Mouse (Mus musculus) myocyte (in vitro differentiated cells): ENCODE data around the gene Eva1c. TPM values are rescaled to one million over a fixed set of nuclear protein-coding genes. Genes with fewer than 3 reads are reported as not detected.

Experiments used
- H3K27me3 ChIP-seq: one replicate; pipeline ENCODE4 v1.6.1; 2011; ENCODE audit not compliant: control insufficient read depth, insufficient read depth, insufficient read length
- H3K36me3 ChIP-seq: one replicate; pipeline ENCODE4 v1.6.1; 2011; ENCODE audit not compliant: control insufficient read depth, insufficient read depth
- H3K4me2 ChIP-seq: one replicate; pipeline ENCODE4 v1.6.1; 2011; ENCODE audit warnings: low read depth, control low read depth
- H3K4me3 ChIP-seq: one replicate; pipeline ENCODE4 v1.5.1; 2011; ENCODE audit warnings: mild to moderate bottlenecking, control low read depth, moderate library complexity
- H3K79me2 ChIP-seq: one replicate; pipeline ENCODE4 v1.6.1; 2011; ENCODE audit not compliant: control insufficient read depth, insufficient read depth
- H3ac ChIP-seq: one replicate; pipeline ENCODE4 v1.6.1; 2011; ENCODE audit not compliant: control insufficient read depth, insufficient read length
- CEBPB ChIP-seq: IDR thresholded peaks from 2 replicates; pipeline ENCODE4 v1.6.1; 2011; ENCODE audit warnings: mild to moderate bottlenecking, moderate library complexity; ENCODE audit not compliant: poor library complexity, insufficient read depth, severe bottlenecking
- E2F4 ChIP-seq: IDR thresholded peaks from one replicate; pipeline ENCODE4 v1.6.1; 2011; ENCODE audit warnings: mild to moderate bottlenecking, control low read depth, moderate library complexity; ENCODE audit not compliant: insufficient read depth
- MAX ChIP-seq: IDR thresholded peaks from one replicate; pipeline ENCODE4 v1.6.1; 2011; ENCODE audit warnings: low read depth, mild to moderate bottlenecking, control low read depth
- MYOD1 ChIP-seq, 3 experiments: IDR thresholded peaks; one replicate each; pipeline ENCODE4 v1.6.1; 2011; ENCODE audit warnings: control low read depth in 2 of 3, low read depth in 2 of 3, mild to moderate bottlenecking in 2 of 3, moderate library complexity in 1 of 3; ENCODE audit not compliant: insufficient read length in 2 of 3, control insufficient read depth in 1 of 3
- MYOG ChIP-seq, 3 experiments: IDR thresholded peaks; one replicate each; pipeline ENCODE4 v1.6.1; 2011; ENCODE audit warnings: control low read depth in 2 of 3, low read depth in 2 of 3, mild to moderate bottlenecking in 2 of 3; ENCODE audit not compliant: insufficient read length in 2 of 3, control insufficient read depth in 1 of 3, insufficient read depth in 1 of 3
- POLR2A ChIP-seq: IDR thresholded peaks from one replicate; pipeline ENCODE4 v1.6.1; 2011; ENCODE audit warnings: low read depth, mild to moderate bottlenecking, control low read depth, moderate library complexity; ENCODE audit not compliant: insufficient read length
- POLR2AphosphoS2 ChIP-seq: IDR thresholded peaks from one replicate; pipeline ENCODE4 v1.6.1; 2011; ENCODE audit warnings: low read depth, control low read depth; ENCODE audit not compliant: insufficient read length
- REST ChIP-seq: IDR thresholded peaks from one replicate; pipeline ENCODE4 v1.6.1; 2011; ENCODE audit warnings: mild to moderate bottlenecking, control low read depth, moderate library complexity; ENCODE audit not compliant: insufficient read depth, insufficient read length
- SRF ChIP-seq: IDR thresholded peaks from one replicate; pipeline ENCODE4 v1.6.1; 2011; ENCODE audit warnings: low read depth; ENCODE audit not compliant: control insufficient read depth, insufficient read length
- TCF12 ChIP-seq: IDR thresholded peaks from one replicate; pipeline ENCODE4 v1.6.1; 2011; ENCODE audit warnings: mild to moderate bottlenecking, control low read depth; ENCODE audit not compliant: poor library complexity, insufficient read depth, severe bottlenecking
- TCF3 ChIP-seq: IDR thresholded peaks from one replicate; pipeline ENCODE4 v1.6.1; 2011; ENCODE audit warnings: low read depth, control low read depth; ENCODE audit not compliant: insufficient read length
- USF1 ChIP-seq: IDR thresholded peaks from one replicate; pipeline ENCODE4 v1.6.1; 2011; ENCODE audit warnings: low read depth, mild to moderate bottlenecking, control low read depth, moderate library complexity
- polyA plus RNA-seq: library from polyadenylated mRNA; unstranded; fragments of >200 nt; fragmentation: generic; extraction: Trizol; gene quantifications from one replicate; pipeline ENCODE4 v1.2.1, GENCODE M21; 2012; ENCODE audit warnings: missing spikeins

Gene Eva1c
- polyA plus RNA-seq, 1 experiment: 4.5 TPM

DNA sequence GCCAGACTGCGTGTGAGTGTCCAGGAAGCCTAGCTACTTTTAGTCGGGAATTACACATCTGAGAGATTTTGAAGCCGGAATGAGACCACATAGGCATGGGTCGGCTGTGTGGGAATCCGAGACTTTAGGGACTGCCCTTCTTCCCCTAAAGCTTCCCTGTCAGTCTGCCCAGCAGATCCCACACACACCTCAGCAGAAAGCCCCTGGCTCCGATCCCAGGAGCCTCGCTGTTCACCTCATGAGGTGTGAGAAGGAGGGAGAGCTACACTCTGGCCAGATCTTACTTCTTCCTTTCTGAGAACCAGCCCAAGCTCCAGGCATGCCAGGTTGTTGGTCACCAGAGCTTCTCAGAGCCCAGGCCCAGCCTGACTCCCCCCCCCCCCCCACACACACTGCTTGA lies 38.2 kb downstream of the Eva1c start:
- Histone ChIP-seq H3K27me3 (no peaks in the 10 kb centered on the region), H3K4me2 (no peak overlapping the region)
- TF ChIP-seq USF1 (no peak), CEBPB (no peak), E2F4 (no peak), POLR2AphosphoS2 (no peak), MYOG (IDR thresholded peaks at IDR 0.05; ENCODE audit: control insufficient read depth in 1 of 3, insufficient read depth in 1 of 3, insufficient read length in 2 of 3, low read depth in 2 of 3) (no peak), TCF3 (no peak), REST (no peak), POLR2A (no peak), TCF12 (no peak), SRF (no peak), MYOD1 (IDR thresholded peaks at IDR 0.05; ENCODE audit: control insufficient read depth in 1 of 3, insufficient read length in 2 of 3, low read depth in 2 of 3) (no peak), MAX (no peak)

DNA sequence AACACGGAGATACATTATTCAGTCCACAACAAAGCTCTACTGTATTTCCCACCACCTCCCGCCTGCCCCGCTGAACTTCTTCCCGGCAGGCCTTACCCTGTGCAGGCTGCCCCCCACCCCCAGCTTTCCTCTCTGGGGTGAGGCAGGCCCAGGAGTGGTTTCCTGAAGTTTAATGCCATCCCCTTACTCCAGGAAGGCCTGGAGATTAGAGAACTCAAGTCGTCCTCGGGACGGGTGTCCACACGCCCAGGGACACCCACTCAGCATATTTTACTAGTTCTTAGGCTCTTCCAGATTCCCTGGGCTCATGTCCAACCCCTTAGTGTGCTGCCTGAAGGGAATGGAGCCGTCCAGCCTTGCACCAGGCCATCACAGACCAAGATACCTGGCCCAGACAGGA lies 39.1 kb downstream of the Eva1c start:
- TF ChIP-seq POLR2AphosphoS2 (no peak), SRF (no peak), CEBPB (no peak), USF1 (no peak), MYOG (IDR thresholded peaks at IDR 0.05; ENCODE audit: control insufficient read depth in 1 of 3, insufficient read depth in 1 of 3, insufficient read length in 2 of 3, low read depth in 2 of 3) (no peak), TCF12 (no peak), REST (no peak), E2F4 (no peak), MYOD1 (IDR thresholded peaks at IDR 0.05; ENCODE audit: control insufficient read depth in 1 of 3, insufficient read length in 2 of 3, low read depth in 2 of 3) (no peak), POLR2A (no peak), TCF3 (no peak), MAX (no peak)
- Histone ChIP-seq H3K4me3 (no peak overlapping the region), H3K79me2 (no peaks in the 10 kb centered on the region), H3ac (no peak overlapping the region), H3K36me3 (no peaks in the 10 kb centered on the region), H3K27me3 (no peaks in the 10 kb centered on the region), H3K4me2 (no peak overlapping the region)

More for the DNA sequence above, 38.2 kb downstream of the Eva1c start:
- H3K36me3 ChIP-seq: no peaks in the 10 kb centered on the region
- H3ac ChIP-seq: no peak overlapping the region
- H3K4me3 ChIP-seq: no peak overlapping the region
- H3K79me2 ChIP-seq: no peaks in the 10 kb centered on the region

DNA sequence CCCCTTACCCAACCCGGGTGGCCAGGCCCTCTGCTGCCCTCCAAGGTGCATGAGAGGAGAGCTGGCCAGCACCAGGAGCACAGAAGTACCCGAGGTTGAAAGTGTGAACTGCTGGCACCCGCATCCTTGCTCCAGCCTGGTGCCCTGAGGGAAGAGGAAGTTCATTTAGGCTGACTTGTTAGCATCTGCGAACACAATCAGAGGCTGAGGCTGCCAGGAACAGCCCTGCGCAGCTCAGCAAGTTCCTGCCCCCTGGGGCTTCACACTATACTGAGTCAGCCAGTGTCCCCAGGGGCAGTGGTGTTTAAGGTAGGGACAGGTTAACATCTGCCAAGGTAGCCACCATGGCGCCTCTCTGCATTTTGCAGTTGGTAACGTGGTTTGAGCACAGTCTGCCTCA lies 41.6 kb downstream of the Eva1c start:
- Histone ChIP-seq H3K79me2 (no peaks in the 10 kb centered on the region), H3K4me2 (no peak overlapping the region), H3K27me3 (no peaks in the 10 kb centered on the region), H3ac (no peak overlapping the region), H3K36me3 (no peaks in the 10 kb centered on the region), H3K4me3 (no peak overlapping the region)
- TF ChIP-seq CEBPB (no peak), POLR2AphosphoS2 (no peak), E2F4 (no peak), REST (no peak), POLR2A (no peak), TCF12 (no peak), TCF3 (no peak), MYOG (IDR thresholded peaks at IDR 0.05; ENCODE audit: control insufficient read depth in 1 of 3, insufficient read depth in 1 of 3, insufficient read length in 2 of 3, low read depth in 2 of 3) (no peak), SRF (no peak), MYOD1 (IDR thresholded peaks at IDR 0.05; ENCODE audit: control insufficient read depth in 1 of 3, insufficient read length in 2 of 3, low read depth in 2 of 3) (no peak)

DNA sequence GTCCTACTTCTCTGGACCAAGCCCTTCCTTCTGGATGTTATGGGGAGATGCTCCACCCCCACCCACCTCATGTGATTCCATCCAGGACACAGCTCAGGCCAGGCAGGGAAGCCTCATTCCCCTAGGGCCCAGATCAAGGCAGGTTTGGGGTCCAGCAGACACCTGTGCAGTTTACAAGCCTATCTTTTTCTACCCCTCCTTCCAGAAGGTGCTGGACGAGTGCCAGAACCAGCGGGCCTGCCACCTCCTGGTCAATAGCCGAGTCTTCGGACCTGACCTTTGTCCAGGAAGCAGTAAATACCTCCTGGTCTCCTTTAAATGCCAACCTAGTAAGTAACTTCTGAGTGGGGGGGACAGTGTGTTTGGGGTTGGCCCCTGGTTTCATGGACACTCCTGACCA lies 42.8 kb downstream of the Eva1c start:
- no peak overlapping the region for H3K4me3 ChIP-seq
- no peak overlapping the region for H3K4me2 ChIP-seq
- H3K36me3 ChIP-seq: no peaks in the 10 kb centered on the region
- no peaks in the 10 kb centered on the region for H3K79me2 ChIP-seq
- no peak overlapping the region for H3ac ChIP-seq
- no peak for TF ChIP-seq CEBPB
- no peak for TF ChIP-seq USF1
- no peak for TF ChIP-seq POLR2AphosphoS2
- no peak for TF ChIP-seq TCF3
- TF ChIP-seq E2F4: no peak
- TF ChIP-seq POLR2A: no peak
- TF ChIP-seq MYOD1 (IDR thresholded peaks at IDR 0.05; ENCODE audit: control insufficient read depth in 1 of 3, insufficient read length in 2 of 3, low read depth in 2 of 3): no peak
- no peaks in the 10 kb centered on the region for H3K27me3 ChIP-seq

DNA sequence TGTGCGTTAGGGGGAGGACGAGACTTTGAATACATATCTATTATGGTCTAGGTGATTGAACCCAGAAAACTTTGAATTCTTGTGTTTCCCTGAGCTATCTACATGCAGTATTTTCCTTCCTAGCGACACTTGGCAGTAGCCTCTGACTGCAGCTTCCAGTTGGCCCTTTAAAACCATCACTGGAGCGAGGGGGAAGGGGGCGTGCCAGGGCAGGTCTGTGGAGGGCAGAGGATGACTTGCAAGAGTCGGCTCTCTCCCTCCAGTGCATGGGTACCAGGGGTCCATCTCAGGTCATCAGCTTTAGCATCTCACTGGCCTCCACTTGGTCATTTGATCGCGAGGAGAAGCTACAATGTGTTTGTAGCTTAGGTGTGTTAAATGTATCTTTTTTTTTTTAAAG lies 46.4 kb downstream of the Eva1c start:
- TF ChIP-seq MAX (no peak), USF1 (no peak), REST (no peak), TCF3 (no peak), TCF12 (no peak)
- no peak overlapping the region for H3K4me2 ChIP-seq
- H3K4me3 ChIP-seq: no peak overlapping the region
- no peaks in the 10 kb centered on the region for H3K36me3 ChIP-seq
- no peaks in the 10 kb centered on the region for H3K27me3 ChIP-seq
- H3ac ChIP-seq: no peak overlapping the region
- no peaks in the 10 kb centered on the region for H3K79me2 ChIP-seq
